Mouse (Mus musculus): ENCODE measurements around the gene Socs5. TPM values are rescaled to one million over a fixed set of nuclear protein-coding genes. Genes with fewer than 3 reads are reported as not detected.

Socs5 gene
- total RNA-seq, 2 experiments from 2014 or later, result 106 to 111 TPM

GRCm38 (mm10) chr17:87093061-87093460 lies 14.4 kb upstream of the Socs5 start:
- Histone ChIP-seq H3K4me3 (no peak overlapping the region), H3K27ac (no peak overlapping the region)
- TF ChIP-seq CTCF (conservative IDR thresholded peaks at IDR 0.05), result no peak
- DNase-seq (ENCODE audit: low spot score in 2 of 2), result no peak

DNA sequence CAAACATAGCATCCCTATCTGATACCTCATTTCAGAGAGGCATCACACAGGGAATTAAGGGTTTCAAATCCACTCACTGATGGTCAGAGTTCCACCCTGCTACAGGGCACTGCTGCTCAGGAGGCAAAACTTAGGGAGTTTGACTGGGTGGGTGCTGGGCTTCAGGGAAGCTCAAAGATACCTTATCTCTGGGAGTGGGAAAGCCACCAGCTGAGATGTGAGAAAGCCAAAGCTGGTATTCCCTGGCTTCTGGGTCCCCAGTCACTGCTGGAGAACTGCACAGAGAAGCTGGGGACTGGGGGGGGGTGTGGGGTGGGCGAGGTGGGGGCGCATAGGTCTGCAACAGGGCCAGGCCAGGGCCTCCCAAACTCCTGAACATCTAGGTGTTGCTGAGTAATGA lies 10.5 kb upstream of the Socs5 start:
- Histone ChIP-seq H3K27ac (no peak overlapping the region), H3K4me3 (no peak overlapping the region)
- no peak for DNase-seq (ENCODE audit: low spot score in 2 of 2)
- TF ChIP-seq CTCF (conservative IDR thresholded peaks at IDR 0.05), result no peak

DNA sequence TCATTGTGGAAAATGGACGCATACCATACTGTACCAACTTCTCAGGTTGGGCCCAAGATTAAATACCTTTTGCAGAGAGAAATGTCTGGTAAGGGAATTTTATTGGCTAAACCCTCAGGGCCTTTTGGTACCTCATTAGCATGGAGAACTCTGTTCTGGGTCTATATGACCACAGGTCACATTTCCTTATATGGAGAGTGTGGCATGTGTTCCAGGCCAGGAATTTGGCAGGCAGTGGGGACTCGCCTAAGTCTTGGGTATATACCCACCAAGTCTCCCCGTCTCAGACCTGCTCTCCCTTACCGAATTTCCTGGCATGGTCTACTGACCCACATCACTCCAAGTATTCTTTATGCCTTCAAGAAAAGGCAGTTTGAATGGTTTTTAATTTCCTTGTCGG lies 9.9 kb upstream of the Socs5 start:
- Histone ChIP-seq H3K27ac (no peak overlapping the region), H3K4me3 (no peak overlapping the region)
- DNase-seq (ENCODE audit: low spot score in 2 of 2), result no peak
- no peak for TF ChIP-seq CTCF (conservative IDR thresholded peaks at IDR 0.05)

GRCm38 (mm10) chr17:87100947-87101346 lies 6.5 kb upstream of the Socs5 start:
- DNase-seq (ENCODE audit: low spot score in 2 of 2), result no peak
- TF ChIP-seq CTCF (conservative IDR thresholded peaks at IDR 0.05), result no peak
- Histone ChIP-seq H3K4me3 (no peak overlapping the region), H3K27ac (no peak overlapping the region)

DNA sequence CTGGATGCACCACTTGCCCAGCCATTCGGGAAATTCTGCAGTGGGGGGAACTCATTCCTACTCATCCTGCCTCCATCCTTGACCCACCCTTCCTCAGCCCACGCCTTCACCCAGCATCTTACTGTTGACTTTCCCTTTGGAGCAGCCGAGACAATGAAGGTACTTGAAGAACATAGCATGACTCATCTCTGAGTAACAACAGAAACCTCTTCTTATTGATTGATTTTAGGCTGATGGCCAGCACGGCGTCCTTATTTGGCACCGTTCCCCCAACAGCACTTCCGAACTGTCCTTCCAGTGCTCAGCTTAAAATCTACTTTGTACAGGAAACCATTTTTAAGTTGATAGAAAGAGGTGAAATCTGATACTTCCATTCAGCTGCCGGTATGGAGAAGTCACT lies 4.8 kb upstream of the Socs5 start:
- Histone ChIP-seq H3K4me3 (no peak overlapping the region), H3K27ac (no peak overlapping the region)
- no peak for TF ChIP-seq CTCF (conservative IDR thresholded peaks at IDR 0.05)
- no peak for DNase-seq (ENCODE audit: low spot score in 2 of 2)

- H3K4me3 ChIP-seq, result no peak overlapping the region
- no peak for TF ChIP-seq CTCF (conservative IDR thresholded peaks at IDR 0.05)
- DNase-seq (ENCODE audit: low spot score in 2 of 2), result no peak
- no peak overlapping the region for H3K27ac ChIP-seq
Observed at GRCm38 (mm10) chr17:87103060-87103459, 4.4 kb upstream of the Socs5 start.

GRCm38 (mm10) chr17:87104276-87104675 lies 3.2 kb upstream of the Socs5 start:
- no peak for TF ChIP-seq CTCF (conservative IDR thresholded peaks at IDR 0.05)
- DNase-seq (ENCODE audit: low spot score in 2 of 2), result no peak
- Histone ChIP-seq H3K4me3 (no peak overlapping the region), H3K27ac (no peak overlapping the region)

DNA sequence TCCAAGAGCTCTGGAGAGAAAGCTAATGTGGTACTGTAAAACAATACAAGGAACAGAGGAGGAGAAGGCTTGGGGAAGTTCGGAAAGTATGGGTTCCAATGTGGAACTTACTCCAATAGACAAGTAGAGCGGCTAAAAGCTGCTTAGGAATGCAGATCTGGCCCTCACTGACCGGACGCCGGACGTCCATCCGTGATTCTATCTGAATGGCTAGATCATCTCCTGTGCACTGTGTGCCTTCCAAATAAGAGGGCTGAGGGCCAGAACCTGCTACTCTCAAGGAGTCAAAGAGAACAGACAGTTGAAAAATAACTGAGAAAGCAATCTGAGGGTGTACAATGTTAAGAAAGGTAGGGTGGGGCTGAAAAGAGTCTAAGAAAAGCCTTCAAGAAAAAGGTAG lies 1.5 kb upstream of the Socs5 start:
- TF ChIP-seq CTCF (conservative IDR thresholded peaks at IDR 0.05), result no peak
- H3K27ac ChIP-seq, result peak overlapping the region; percentile 99
- no peak for DNase-seq (ENCODE audit: low spot score in 2 of 2)
- peak overlapping the region; percentile 93 for H3K4me3 ChIP-seq

DNA sequence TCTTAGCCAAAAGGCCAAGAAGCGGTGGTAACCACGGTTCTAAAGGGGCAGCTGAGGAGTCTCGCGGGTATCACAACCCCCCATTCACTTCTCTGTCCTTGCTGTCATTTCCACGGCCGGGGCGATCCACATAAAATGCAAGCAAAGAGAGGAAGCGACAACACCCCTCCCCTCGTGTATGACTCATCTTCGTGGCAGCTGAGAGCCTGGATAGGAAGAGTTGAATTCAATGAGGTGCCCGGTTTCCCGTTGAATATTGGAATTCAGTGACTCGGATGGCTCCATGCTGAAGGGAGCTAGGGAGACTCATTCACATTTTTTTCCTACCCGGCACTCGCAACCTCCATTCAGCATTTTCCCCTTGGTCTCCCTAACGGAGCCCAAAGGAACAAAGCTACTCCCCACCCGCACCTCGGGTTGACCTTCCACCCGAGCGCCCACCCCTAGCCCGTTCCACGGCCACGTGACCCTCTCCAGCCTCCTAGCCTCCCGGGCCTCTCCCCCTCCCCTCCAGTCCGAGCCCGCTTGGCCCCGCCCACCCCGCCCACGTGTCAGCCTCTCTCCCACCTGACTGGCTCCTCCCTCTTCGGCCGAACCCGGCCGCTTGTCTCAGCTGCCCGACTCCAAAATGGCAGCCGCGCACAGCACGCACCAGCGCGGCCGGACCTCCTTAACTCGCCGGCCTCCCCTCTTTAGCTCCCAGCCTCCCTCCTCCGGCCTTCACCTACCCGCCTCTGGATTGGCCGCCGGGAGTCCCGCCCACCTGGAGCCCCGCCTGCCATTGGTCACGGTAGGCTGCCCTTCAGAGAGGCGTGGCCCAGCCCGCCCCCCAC lies 572 bp upstream of the Socs5 start:
- peak; percentile 97 to 99 for DNase-seq (ENCODE audit: low spot score in 2 of 2)
- H3K4me3 ChIP-seq, result peak overlapping the region; percentile 93
- H3K27ac ChIP-seq, result peak overlapping the region; percentile 99
- TF ChIP-seq CTCF (conservative IDR thresholded peaks at IDR 0.05), result no peak

DNA sequence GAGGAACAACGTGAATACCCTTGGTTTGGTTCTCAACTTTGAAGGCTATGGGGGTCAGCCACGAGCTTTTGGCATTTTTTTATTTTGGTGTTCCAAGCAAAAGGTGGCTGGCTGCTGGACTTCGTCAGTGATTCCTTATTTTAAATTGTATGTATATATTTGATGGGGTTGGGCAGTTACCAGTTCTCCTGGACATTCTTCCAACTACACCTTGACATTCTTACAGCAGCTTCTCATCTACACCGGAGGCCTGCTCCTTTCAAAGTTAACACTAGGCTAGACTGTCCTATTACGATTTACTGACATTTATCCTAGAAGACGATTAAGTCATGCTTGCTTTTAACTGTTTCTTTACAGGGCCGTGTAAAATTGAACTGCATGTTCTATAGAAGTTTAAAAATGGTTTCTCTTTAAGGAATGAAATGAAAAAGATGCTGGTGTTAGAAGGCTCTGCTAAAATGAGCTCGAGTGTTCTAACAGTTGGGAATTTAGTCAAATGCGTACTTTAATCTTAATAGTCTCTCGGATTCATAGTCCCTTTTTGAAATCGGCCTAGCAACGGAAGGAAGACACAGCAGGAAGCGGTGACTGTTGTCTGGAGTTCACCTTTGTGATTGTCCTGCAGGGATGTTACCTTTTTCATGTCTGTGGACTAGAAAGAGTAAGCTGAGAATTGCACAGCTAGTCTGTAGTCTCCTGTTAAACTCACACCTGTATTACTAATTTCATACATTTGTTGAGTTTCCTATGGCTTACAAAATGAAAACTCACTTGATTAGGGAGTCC lies 1.2 kb downstream of the Socs5 start:
- no peak for DNase-seq (ENCODE audit: low spot score in 2 of 2)
- Histone ChIP-seq H3K27ac (peak overlapping the region; percentile 99), H3K4me3 (peak overlapping the region; percentile 93)
- no peak for TF ChIP-seq CTCF (conservative IDR thresholded peaks at IDR 0.05)

DNA sequence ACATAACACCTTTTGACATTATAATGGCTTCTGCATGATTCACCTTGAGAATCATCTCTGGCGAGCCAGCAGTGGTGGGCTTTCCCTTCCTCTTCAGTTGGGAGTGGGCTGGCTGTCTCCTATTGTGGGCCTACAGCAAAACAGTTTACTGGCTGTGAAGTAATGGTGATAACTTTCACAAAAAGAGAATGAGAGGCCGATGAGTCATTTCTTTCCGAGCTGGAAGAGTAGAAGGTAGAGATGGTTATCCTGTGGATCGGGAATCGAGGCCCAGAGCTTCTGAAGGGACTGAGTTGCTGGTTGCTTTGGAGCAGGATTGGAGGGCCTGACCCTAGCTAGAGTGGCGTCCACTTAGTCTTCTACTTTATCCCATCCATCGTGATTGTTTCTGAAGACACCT lies 2.0 kb downstream of the Socs5 start:
- H3K27ac ChIP-seq, result peak overlapping the region; percentile 99; the same call in 1 of the 2 replicates
- H3K4me3 ChIP-seq, result peak overlapping the region; percentile 93; the same call in 1 of the 2 replicates
- no peak for TF ChIP-seq CTCF (conservative IDR thresholded peaks at IDR 0.05)
- DNase-seq (ENCODE audit: low spot score in 2 of 2), result no peak

DNA sequence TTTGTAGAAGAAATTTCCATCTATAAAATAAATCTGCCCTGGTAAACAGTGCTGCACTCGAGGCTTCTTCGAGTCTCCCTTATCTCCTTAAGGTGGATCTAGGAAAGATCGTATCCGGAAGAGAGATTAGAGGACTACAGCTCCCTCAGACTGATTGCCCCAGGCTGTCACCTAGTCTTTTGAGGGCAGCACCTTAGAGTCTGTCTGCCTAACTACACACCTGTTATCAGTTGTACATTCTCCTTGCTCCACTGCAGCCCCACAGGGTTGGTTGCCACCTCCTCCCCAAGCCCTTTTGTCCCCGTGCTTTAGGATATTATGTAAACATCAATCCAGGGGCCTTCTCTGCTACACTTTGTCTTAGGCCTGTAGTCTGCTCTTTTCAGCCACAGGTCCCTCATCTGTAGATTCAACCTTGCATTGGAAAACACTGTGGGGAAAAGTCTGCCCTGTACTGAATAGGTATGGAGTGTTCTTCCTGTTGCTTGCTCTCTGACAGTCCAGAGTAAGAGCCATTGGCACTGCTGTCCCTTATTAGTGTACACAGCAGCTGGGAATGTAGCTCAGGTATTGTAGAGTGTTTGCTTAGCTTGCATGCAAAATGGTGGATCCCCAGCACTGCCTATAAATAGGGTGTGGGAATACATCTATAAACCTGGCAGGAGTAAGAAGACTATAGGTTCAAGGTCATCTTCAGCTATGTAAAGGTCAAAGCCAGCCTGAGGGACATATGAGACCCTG lies 5.5 kb downstream of the Socs5 start:
- no peak overlapping the region for H3K4me3 ChIP-seq
- no peak overlapping the region for H3K27ac ChIP-seq
- no peak for DNase-seq (ENCODE audit: low spot score in 2 of 2)
- no peak for TF ChIP-seq CTCF (conservative IDR thresholded peaks at IDR 0.05)

DNA sequence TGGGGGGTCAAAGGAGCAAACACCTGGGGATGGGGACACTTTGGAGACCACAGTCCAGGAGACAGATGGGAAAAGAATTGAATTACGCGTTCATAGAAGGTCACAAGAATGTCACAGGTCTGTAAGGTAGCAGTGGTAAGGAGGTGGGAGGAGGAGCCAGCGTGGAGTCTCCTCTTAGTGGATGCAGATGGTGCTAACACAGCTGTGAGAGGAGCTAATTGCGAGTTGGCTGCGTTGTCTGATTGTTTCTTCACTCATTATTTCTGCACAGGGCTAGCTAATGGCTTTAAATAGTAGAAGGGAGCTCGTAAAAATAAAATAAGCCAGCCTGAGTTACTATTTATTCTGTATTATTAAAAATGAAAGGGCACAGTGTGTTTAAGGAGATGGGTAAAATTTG lies 8.1 kb downstream of the Socs5 start:
- DNase-seq (ENCODE audit: low spot score in 2 of 2), result no peak
- Histone ChIP-seq H3K27ac (peak overlapping the region; percentile 18; the same call in 1 of the 2 replicates), H3K4me3 (no peak overlapping the region)
- TF ChIP-seq CTCF (conservative IDR thresholded peaks at IDR 0.05), result no peak
